Mouse (Mus musculus) cortical plate, adult 2 months (tissue): ENCODE data around the gene Thbs3.

Experiments
- CTCF ChIP-seq: fragments of 200-500 bp; IDR thresholded peaks from 2 replicates; pipeline ENCODE4 v1.5.1; 2011; ENCODE audit warnings: mild to moderate bottlenecking, control low read depth, low read length; ENCODE audit not compliant: insufficient read depth; ENCODE audit errors: extremely low read depth
- POLR2A ChIP-seq: fragments of 200-500 bp; IDR thresholded peaks from 2 replicates; pipeline ENCODE4 v1.6.1; 2011; ENCODE audit warnings: mild to moderate bottlenecking, low read length, control low read depth; ENCODE audit not compliant: insufficient read depth; ENCODE audit errors: extremely low read depth

DNA sequence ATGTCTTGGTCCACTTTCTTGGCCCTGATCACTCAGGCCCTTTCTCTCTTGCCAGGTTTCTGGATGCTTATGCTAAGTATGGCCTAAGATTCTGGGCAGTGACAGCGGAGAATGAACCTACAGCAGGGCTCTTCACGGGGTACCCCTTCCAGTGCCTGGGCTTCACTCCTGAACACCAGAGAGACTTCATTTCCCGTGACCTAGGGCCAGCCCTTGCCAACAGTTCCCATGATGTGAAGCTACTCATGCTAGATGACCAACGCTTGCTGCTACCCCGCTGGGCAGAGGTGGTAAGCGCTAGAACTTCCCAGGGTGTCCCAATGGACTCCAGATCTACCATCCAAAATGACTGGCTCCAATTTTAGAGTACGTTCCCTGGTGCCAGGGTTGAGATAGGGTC is 8.9 kb upstream of the Thbs3 start:
- TF ChIP-seq CTCF (no peak), POLR2A (no peak)
